ENCODE assay signal across 21 mouse cellular contexts in genomic region chr6:84125101-84125500, GRCm38 (mm10).
A peak's percentile ranks its signal among the peaks of the same experiment; 100 is the strongest.
DNase-seq lines count a peak whose midpoint lies in the region; ATAC-seq and TF ChIP-seq lines count a peak whose summit lies in the region.
"Had no signal": no experiment of that assay in that cellular context is flagged by ENCODE, and none has a peak within 500 bp of the region (broad histone marks: within the 10 kb centered on the region; RNA-seq: fewer than 3 reads in every experiment).

No protein-coding gene starts in this region.

- TF ChIP-seq CTCF in gastrocnemius, adult 2 months (IDR thresholded peaks at IDR 0.05) = no peak

- no peak for ATAC-seq in kidney, embryonic 15.5 days (replicated peaks; ENCODE audit: low FRiP score)
- ATAC-seq: activated CD4-positive, CD25-positive, alpha-beta regulatory T cell, adult 4 months; forebrain, embryonic 13.5 days; forebrain, postnatal 0 days had no signal

- WGBS in kidney, embryonic 15.5 days = 79% methylated on average over 4 of the region's 4 CpGs
- WGBS in limb, embryonic 10.5 days = 89% methylated on average over 4 of the region's 4 CpGs

- intact Hi-C loops in gastrocnemius, adult 2 months (cut with DNase I) = no loop called here

- H3K27me3 ChIP-seq in kidney, embryonic 15.5 days = peaks cover 4% of the 10 kb centered on the region; the same call in 1 of the 2 replicates
- no peaks in the 10 kb centered on the region for H3K27me3 ChIP-seq in limb, embryonic 10.5 days (ENCODE audit: low read depth, poor library complexity, severe bottlenecking)
- H3K27me3 ChIP-seq: forebrain, embryonic 13.5 days; heart, embryonic 15.5 days; hindbrain, embryonic 13.5 days; Patski had no signal

- H3K9ac ChIP-seq in kidney, embryonic 15.5 days = no peak overlapping the region
- H3K9ac ChIP-seq: forebrain, embryonic 13.5 days; forebrain, postnatal 0 days; heart, embryonic 15.5 days; hindbrain, embryonic 13.5 days had no signal

- H3K4me3 ChIP-seq in gastrocnemius, adult 2 months = no peak overlapping the region
- H3K4me3 ChIP-seq in kidney, embryonic 15.5 days (replicated peaks) = no peak overlapping the region
- H3K4me3 ChIP-seq in limb, embryonic 10.5 days = no peak overlapping the region
- H3K4me3 ChIP-seq: embryonic facial prominence, embryonic 10.5 days; forebrain, embryonic 13.5 days; heart, embryonic 15.5 days; hindbrain, embryonic 13.5 days had no signal

- H3K4me2 ChIP-seq in kidney, embryonic 15.5 days = no peak overlapping the region
- H3K4me2 ChIP-seq: forebrain, embryonic 13.5 days; heart, embryonic 11.5 days; heart, embryonic 15.5 days; hindbrain, embryonic 13.5 days had no signal

- no peaks in the 10 kb centered on the region for H3K4me1 ChIP-seq in kidney, embryonic 15.5 days
- peaks cover 24% of the 10 kb centered on the region for H3K4me1 ChIP-seq in limb, embryonic 10.5 days
- H3K4me1 ChIP-seq: forebrain, embryonic 13.5 days; hindbrain, embryonic 13.5 days had no signal

- no peak for DNase-seq in gastrocnemius, adult 2 months
- DNase-seq in gastrocnemius, adult 18-20 months (ENCODE audit: low spot score) = no peak
- peak; percentile 16 to 20 for DNase-seq in kidney, adult 8-10 months
- peak; percentile 47 for DNase-seq in kidney, postnatal 14 days
- no peak for DNase-seq in limb, embryonic 10.5 days (ENCODE audit: low spot score)
- DNase-seq in ovary, postnatal 10 days (ENCODE audit: low spot score) = no peak
- DNase-seq: adrenal gland, adult 8-10 months; cerebellum, adult 2 months; cerebellum, postnatal 10 days; forebrain, postnatal 0 days; gastrocnemius, postnatal 36 days; heart, adult 18-20 months; heart, postnatal 14 days had no signal

- no peaks in the 10 kb centered on the region for H3K36me3 ChIP-seq in kidney, embryonic 15.5 days
- no peaks in the 10 kb centered on the region for H3K36me3 ChIP-seq in limb, embryonic 10.5 days
- H3K36me3 ChIP-seq: embryonic facial prominence, embryonic 10.5 days; heart, embryonic 15.5 days; hindbrain, embryonic 13.5 days had no signal

- peak overlapping the region; percentile 38; the same call in 1 of the 2 replicates for H3K27ac ChIP-seq in gastrocnemius, adult 2 months
- H3K27ac ChIP-seq in kidney, embryonic 15.5 days = no peak overlapping the region
- H3K27ac ChIP-seq in limb, embryonic 10.5 days = peak overlapping the region; percentile 74; the same call in 1 of the 2 replicates
- H3K27ac ChIP-seq: embryonic facial prominence, embryonic 10.5 days; forebrain, embryonic 13.5 days; heart, embryonic 15.5 days; hindbrain, embryonic 13.5 days had no signal

- no peaks in the 10 kb centered on the region for H3K9me3 ChIP-seq in kidney, embryonic 15.5 days (replicated peaks)
- no peaks in the 10 kb centered on the region for H3K9me3 ChIP-seq in limb, embryonic 10.5 days (replicated peaks)
- H3K9me3 ChIP-seq: embryonic facial prominence, embryonic 10.5 days; forebrain, embryonic 13.5 days; heart, embryonic 15.5 days; hindbrain, embryonic 13.5 days had no signal

Comparison
In these comparisons a context has a peak if more than half of its experiments do, and no peak if none do; other contexts are left out.
1. DNase-seq: peak in kidney, adult 8-10 months (2 of 2) and kidney, postnatal 14 days (single experiment); none in gastrocnemius, adult 2 months (single experiment), gastrocnemius, adult 18-20 months (single experiment), limb, embryonic 10.5 days (single experiment) and ovary, postnatal 10 days (single experiment).